8 mouse cellular contexts compared by ENCODE assay signal in genomic region chr11:98497388-98498288, GRCm38 (mm10). TPM values are rescaled to one million over a fixed set of nuclear protein-coding genes. Genes with fewer than 3 reads are reported as not detected.
DNase-seq lines count a peak whose midpoint lies in the region; ATAC-seq lines count a peak whose summit lies in the region.

No protein-coding gene starts in this region.

- no peaks in the 10 kb centered on the region for H3K36me3 ChIP-seq in kidney, embryonic 14.5 days (ENCODE audit: control insufficient read depth, insufficient read depth, low read length)
- H3K36me3 ChIP-seq in hindbrain, embryonic 14.5 days (replicated peaks; ENCODE audit: control insufficient read depth, insufficient read depth): no peaks in the 10 kb centered on the region
- no peaks in the 10 kb centered on the region for H3K36me3 ChIP-seq in liver, embryonic 12.5 days

- H3K27ac ChIP-seq in kidney, embryonic 14.5 days (ENCODE audit: low read depth, low read length): peak overlapping the region; percentile 77; the same call in 1 of the 2 replicates
- peak overlapping the region; percentile 84 for H3K27ac ChIP-seq in hindbrain, embryonic 14.5 days
- no peak overlapping the region for H3K27ac ChIP-seq in liver, embryonic 12.5 days

- no peaks in the 10 kb centered on the region for H3K9me3 ChIP-seq in kidney, embryonic 14.5 days (ENCODE audit: control insufficient read depth, low read length)
- no peaks in the 10 kb centered on the region for H3K9me3 ChIP-seq in hindbrain, embryonic 14.5 days (ENCODE audit: control insufficient read depth, low read length)
- H3K9me3 ChIP-seq in liver, embryonic 12.5 days (replicated peaks): no peaks in the 10 kb centered on the region

- H3K4me3 ChIP-seq in kidney, embryonic 14.5 days (ENCODE audit: low read length): no peak overlapping the region
- H3K4me3 ChIP-seq in hindbrain, embryonic 14.5 days (replicated peaks; ENCODE audit: low read length): no peak overlapping the region
- H3K4me3 ChIP-seq in liver, embryonic 12.5 days: no peak overlapping the region

- peak; percentile 65; the same call in 1 of the 2 replicates for ATAC-seq in kidney, embryonic 14.5 days (ENCODE audit: low FRiP score, low TSS enrichment)
- peak; percentile 75 for ATAC-seq in activated CD4-positive, CD25-positive, alpha-beta regulatory T cell, adult 4 months
- ATAC-seq in hindbrain, embryonic 14.5 days (ENCODE audit: low FRiP score): no peak
- no peak for ATAC-seq in liver, embryonic 12.5 days

- DNase-seq in kidney, adult 11 months: no peak
- peak; percentile 60 for DNase-seq in hindbrain, embryonic 14.5 days (ENCODE audit: low spot score)
- peak; percentile 91 for DNase-seq in retina, postnatal 1 day
- DNase-seq in adipocyte (ENCODE audit: low spot score): no peak
- no peak for DNase-seq in layer of hippocampus, adult 9-10 months (ENCODE audit: low spot score)

- peaks cover 16% of the 10 kb centered on the region for H3K4me1 ChIP-seq in kidney, embryonic 14.5 days (ENCODE audit: control insufficient read depth, insufficient read depth, low read length)
- peaks cover 6% of the 10 kb centered on the region; the same call in 1 of the 2 replicates for H3K4me1 ChIP-seq in hindbrain, embryonic 14.5 days (replicated peaks; ENCODE audit: control insufficient read depth, insufficient read depth, low read length)
- H3K4me1 ChIP-seq in liver, embryonic 12.5 days: no peaks in the 10 kb centered on the region

- no peaks in the 10 kb centered on the region for H3K27me3 ChIP-seq in kidney, embryonic 14.5 days (ENCODE audit: control insufficient read depth, insufficient read depth, low read length)
- no peaks in the 10 kb centered on the region for H3K27me3 ChIP-seq in hindbrain, embryonic 14.5 days (ENCODE audit: control insufficient read depth, insufficient read depth, low read length)
- H3K27me3 ChIP-seq in liver, embryonic 12.5 days (replicated peaks): peaks cover 19% of the 10 kb centered on the region

- H3K4me2 ChIP-seq in kidney, embryonic 14.5 days (replicated peaks; ENCODE audit: low read depth, low read length): peak overlapping the region; percentile 15
- no peak overlapping the region for H3K4me2 ChIP-seq in hindbrain, embryonic 14.5 days (replicated peaks)
- no peak overlapping the region for H3K4me2 ChIP-seq in liver, embryonic 12.5 days

- WGBS in kidney, embryonic 14.5 days: 12% methylated on average over 22 of the region's 22 CpGs
- WGBS in hindbrain, embryonic 14.5 days: 43% methylated on average over 22 of the region's 22 CpGs
- 52% methylated on average over 22 of the region's 22 CpGs for WGBS in liver, embryonic 12.5 days (ENCODE audit: insufficient replicate concordance)

- no peak overlapping the region for H3K9ac ChIP-seq in kidney, embryonic 14.5 days (ENCODE audit: low read depth, low read length)
- H3K9ac ChIP-seq in hindbrain, embryonic 14.5 days: no peak overlapping the region
- no peak overlapping the region for H3K9ac ChIP-seq in liver, embryonic 12.5 days

RNA-seq across cellular contexts. Expression of gene Ikzf3, which starts 48.2 kb away (rescaled TPM):
- 0.26 and 0.73 TPM in 2 replicates for polyA plus RNA-seq in kidney, embryonic 14.5 days (2014; fragmentation: Nextera tagmentation; extraction: Ambion mirVana)
- 100 to 1,000 TPM in 1 of 2 experiments, 10 to 100 TPM in 1; 95.8 to 124 TPM for polyA plus RNA-seq in activated CD4-positive, CD25-positive, alpha-beta regulatory T cell, adult 4 months (2017; shearing (Covaris generic))
- 0.24 and 0.33 TPM in 2 replicates for polyA plus RNA-seq in hindbrain, embryonic 14.5 days (2014; fragmentation: Nextera tagmentation; extraction: Ambion mirVana)
- 0.07 and 0.12 TPM in 2 replicates for polyA plus RNA-seq in liver, embryonic 12.5 days (2016; fragmentation: Nextera tagmentation; extraction: Ambion mirVana)

RNA-seq across cellular contexts. Expression of gene Grb7, which starts 51.4 kb away (rescaled TPM):
- 52.3 and 66.8 TPM in 2 replicates for polyA plus RNA-seq in kidney, embryonic 14.5 days (2014; fragmentation: Nextera tagmentation; extraction: Ambion mirVana)
- 1 to 10 TPM; 2.3 to 3.4 TPM for polyA plus RNA-seq in activated CD4-positive, CD25-positive, alpha-beta regulatory T cell, adult 4 months (2017; shearing (Covaris generic))
- polyA plus RNA-seq in hindbrain, embryonic 14.5 days (2014; fragmentation: Nextera tagmentation; extraction: Ambion mirVana): 1.1 and 1.3 TPM in 2 replicates
- polyA plus RNA-seq in liver, embryonic 12.5 days (2016; fragmentation: Nextera tagmentation; extraction: Ambion mirVana): 20.1 and 22.0 TPM in 2 replicates

RNA-seq across cellular contexts. Expression of gene Zpbp2, which starts 53.3 kb away (rescaled TPM):
- 0.30 and 0.61 TPM in 2 replicates for polyA plus RNA-seq in kidney, embryonic 14.5 days (2014; fragmentation: Nextera tagmentation; extraction: Ambion mirVana)
- 1 to 10 TPM; 4.2 to 7.1 TPM for polyA plus RNA-seq in activated CD4-positive, CD25-positive, alpha-beta regulatory T cell, adult 4 months (2017; shearing (Covaris generic))
- not detected in 2 replicates for polyA plus RNA-seq in hindbrain, embryonic 14.5 days (2014; fragmentation: Nextera tagmentation; extraction: Ambion mirVana)
- 0.46 and 0.55 TPM in 2 replicates for polyA plus RNA-seq in liver, embryonic 12.5 days (2016; fragmentation: Nextera tagmentation; extraction: Ambion mirVana)

RNA-seq across cellular contexts. Expression of gene Mien1, which starts 58.8 kb away (rescaled TPM):
- 83.8 and 101 TPM in 2 replicates for polyA plus RNA-seq in kidney, embryonic 14.5 days (2014; fragmentation: Nextera tagmentation; extraction: Ambion mirVana)
- 100 to 1,000 TPM; 161 to 193 TPM for polyA plus RNA-seq in activated CD4-positive, CD25-positive, alpha-beta regulatory T cell, adult 4 months (2017; shearing (Covaris generic))
- polyA plus RNA-seq in hindbrain, embryonic 14.5 days (2014; fragmentation: Nextera tagmentation; extraction: Ambion mirVana): 242 and 256 TPM in 2 replicates
- polyA plus RNA-seq in liver, embryonic 12.5 days (2016; fragmentation: Nextera tagmentation; extraction: Ambion mirVana): 64.8 and 67.4 TPM in 2 replicates

Comparison
In these comparisons a context has a peak if more than half of its experiments do, and no peak if none do; other contexts are left out.
1. ATAC-seq: peak in kidney, embryonic 14.5 days (single experiment) and activated CD4-positive, CD25-positive, alpha-beta regulatory T cell, adult 4 months (single experiment); none in hindbrain, embryonic 14.5 days (single experiment) and liver, embryonic 12.5 days (single experiment).
2. DNase-seq: peak in hindbrain, embryonic 14.5 days (single experiment) and retina, postnatal 1 day (single experiment); none in kidney, adult 11 months (single experiment), adipocyte (single experiment) and layer of hippocampus, adult 9-10 months (single experiment).
3. RNA of gene Ikzf3, which starts 48.2 kb away (polyA plus RNA-seq): 95.8 to 124 TPM in activated CD4-positive, CD25-positive, alpha-beta regulatory T cell, adult 4 months; 0.26 to 0.73 TPM in kidney, embryonic 14.5 days, 0.24 to 0.33 TPM in hindbrain, embryonic 14.5 days and 0.07 to 0.12 TPM in liver, embryonic 12.5 days; every median in the first group is over 10 times any median in the second.